Mouse (Mus musculus): ENCODE results near the gene Hdac9. TPM values are rescaled to one million over a fixed set of nuclear protein-coding genes. Genes with fewer than 3 reads are reported as not detected.

Hdac9 gene
- polyA plus RNA-seq, 1 experiment = 11.0 TPM

DNA sequence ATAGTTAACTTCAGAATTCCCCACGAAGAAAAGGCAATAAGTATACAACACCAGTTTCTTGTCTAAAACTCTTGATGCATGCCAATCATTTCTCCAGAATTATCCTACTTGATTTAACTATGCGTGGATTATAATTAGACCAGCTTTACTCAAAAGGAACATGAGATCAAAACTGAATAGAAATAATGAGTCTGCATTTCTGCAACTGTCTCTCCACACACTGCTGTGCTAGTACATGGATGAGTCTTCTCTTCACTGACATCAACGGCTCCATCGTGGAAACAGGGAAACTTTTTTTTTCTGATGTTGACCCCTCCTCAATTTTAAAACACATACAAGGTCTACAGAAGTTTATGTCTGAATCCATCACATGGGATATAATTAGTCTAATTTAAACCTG, 334.4 kb downstream of the Hdac9 start:
- TF ChIP-seq POLR2A (IDR thresholded peaks at IDR 0.05; ENCODE audit: borderline replicate concordance, extremely low read depth, insufficient read depth, insufficient read length, poor library complexity, severe bottlenecking) (no peak), CTCF (IDR thresholded peaks at IDR 0.05; ENCODE audit: borderline replicate concordance, extremely low read depth, insufficient read depth, insufficient read length) (no peak)
- no peak for DNase-seq (ENCODE audit: low read depth)

- no peak for DNase-seq (ENCODE audit: low read depth)
- TF ChIP-seq POLR2A (IDR thresholded peaks at IDR 0.05; ENCODE audit: borderline replicate concordance, extremely low read depth, insufficient read depth, insufficient read length, poor library complexity, severe bottlenecking) (no peak), CTCF (IDR thresholded peaks at IDR 0.05; ENCODE audit: borderline replicate concordance, extremely low read depth, insufficient read depth, insufficient read length) (no peak)
Observed at GRCm38 (mm10) chr12:34579220-34579619, 337.7 kb downstream of the Hdac9 start.

GRCm38 (mm10) chr12:34571069-34571468, 345.8 kb downstream of the Hdac9 start:
- DNase-seq (ENCODE audit: low read depth) = no peak
- TF ChIP-seq POLR2A (IDR thresholded peaks at IDR 0.05; ENCODE audit: borderline replicate concordance, extremely low read depth, insufficient read depth, insufficient read length, poor library complexity, severe bottlenecking) (no peak), CTCF (IDR thresholded peaks at IDR 0.05; ENCODE audit: borderline replicate concordance, extremely low read depth, insufficient read depth, insufficient read length) (no peak)

- TF ChIP-seq POLR2A (IDR thresholded peaks at IDR 0.05; ENCODE audit: borderline replicate concordance, extremely low read depth, insufficient read depth, insufficient read length, poor library complexity, severe bottlenecking) = no peak
- TF ChIP-seq CTCF (IDR thresholded peaks at IDR 0.05; ENCODE audit: borderline replicate concordance, extremely low read depth, insufficient read depth, insufficient read length) = no peak
- peak; percentile 59 for DNase-seq (ENCODE audit: low read depth)
Observed at GRCm38 (mm10) chr12:34569472-34569871, 347.4 kb downstream of the Hdac9 start.

GRCm38 (mm10) chr12:34569052-34569451, 347.8 kb downstream of the Hdac9 start:
- peak; percentile 72 for DNase-seq (ENCODE audit: low read depth)
- TF ChIP-seq POLR2A (IDR thresholded peaks at IDR 0.05; ENCODE audit: borderline replicate concordance, extremely low read depth, insufficient read depth, insufficient read length, poor library complexity, severe bottlenecking) = no peak
- TF ChIP-seq CTCF (IDR thresholded peaks at IDR 0.05; ENCODE audit: borderline replicate concordance, extremely low read depth, insufficient read depth, insufficient read length) = no peak

GRCm38 (mm10) chr12:34562331-34562730, 354.6 kb downstream of the Hdac9 start:
- no peak for TF ChIP-seq POLR2A (IDR thresholded peaks at IDR 0.05; ENCODE audit: borderline replicate concordance, extremely low read depth, insufficient read depth, insufficient read length, poor library complexity, severe bottlenecking)
- no peak for TF ChIP-seq CTCF (IDR thresholded peaks at IDR 0.05; ENCODE audit: borderline replicate concordance, extremely low read depth, insufficient read depth, insufficient read length)
- DNase-seq (ENCODE audit: low read depth) = no peak

GRCm38 (mm10) chr12:34559001-34559400, 357.9 kb downstream of the Hdac9 start:
- TF ChIP-seq POLR2A (IDR thresholded peaks at IDR 0.05; ENCODE audit: borderline replicate concordance, extremely low read depth, insufficient read depth, insufficient read length, poor library complexity, severe bottlenecking) (no peak), CTCF (IDR thresholded peaks at IDR 0.05; ENCODE audit: borderline replicate concordance, extremely low read depth, insufficient read depth, insufficient read length) (no peak)
- DNase-seq (ENCODE audit: low read depth) = no peak

DNA sequence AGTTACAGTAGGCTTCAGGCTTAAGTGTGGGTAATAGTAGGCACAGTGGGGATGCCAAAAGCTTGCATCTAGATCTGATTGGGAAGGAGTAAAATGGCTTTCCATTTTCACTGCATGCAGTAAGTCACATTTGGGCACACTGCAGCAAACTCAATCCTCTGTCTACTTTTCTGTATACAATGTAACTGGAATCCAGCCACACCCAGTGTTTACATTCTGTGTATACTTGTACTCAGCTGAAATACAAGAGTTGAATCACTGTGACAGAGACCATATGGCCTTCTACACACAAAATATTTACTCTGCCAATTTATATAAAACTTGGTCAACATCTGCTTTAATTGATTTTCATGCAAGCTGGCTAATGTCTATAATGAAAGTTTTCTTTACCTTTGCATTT, 362.1 kb downstream of the Hdac9 start:
- no peak for DNase-seq (ENCODE audit: low read depth)

GRCm38 (mm10) chr12:34550268-34550667, 366.6 kb downstream of the Hdac9 start:
- peak; percentile 43 for DNase-seq (ENCODE audit: low read depth)
- TF ChIP-seq POLR2A (IDR thresholded peaks at IDR 0.05; ENCODE audit: borderline replicate concordance, extremely low read depth, insufficient read depth, insufficient read length, poor library complexity, severe bottlenecking) = no peak
- TF ChIP-seq CTCF (IDR thresholded peaks at IDR 0.05; ENCODE audit: borderline replicate concordance, extremely low read depth, insufficient read depth, insufficient read length) = no peak

More for the DNA sequence above, 362.1 kb downstream of the Hdac9 start:
- TF ChIP-seq CTCF (IDR thresholded peaks at IDR 0.05; ENCODE audit: borderline replicate concordance, extremely low read depth, insufficient read depth, insufficient read length) (no peak), POLR2A (IDR thresholded peaks at IDR 0.05; ENCODE audit: borderline replicate concordance, extremely low read depth, insufficient read depth, insufficient read length, poor library complexity, severe bottlenecking) (no peak)

DNA sequence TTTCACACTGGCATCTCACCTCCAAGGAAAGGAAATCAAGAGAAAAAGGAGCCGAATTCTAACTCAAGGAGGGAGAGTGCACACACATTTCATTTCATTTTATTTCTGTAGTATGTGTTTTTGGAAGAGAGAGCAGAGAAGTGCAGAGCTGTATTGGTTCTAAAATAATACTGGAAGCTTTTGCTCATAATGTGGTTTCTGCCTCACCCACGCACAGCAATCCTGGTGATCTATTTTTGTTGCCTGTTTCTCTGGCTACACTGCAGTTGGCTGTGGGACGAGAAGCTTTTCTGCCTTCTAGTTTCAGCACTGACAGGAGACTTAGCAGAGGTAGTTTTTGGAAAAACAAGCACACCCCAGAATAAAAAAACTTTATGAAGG, 387.7 kb downstream of the Hdac9 start:
- peak; percentile 60 for DNase-seq (ENCODE audit: low read depth)
- TF ChIP-seq POLR2A (IDR thresholded peaks at IDR 0.05; ENCODE audit: borderline replicate concordance, extremely low read depth, insufficient read depth, insufficient read length, poor library complexity, severe bottlenecking) (no peak), CTCF (IDR thresholded peaks at IDR 0.05; ENCODE audit: borderline replicate concordance, extremely low read depth, insufficient read depth, insufficient read length) (no peak)

- TF ChIP-seq CTCF (IDR thresholded peaks at IDR 0.05; ENCODE audit: borderline replicate concordance, extremely low read depth, insufficient read depth, insufficient read length) (no peak), POLR2A (IDR thresholded peaks at IDR 0.05; ENCODE audit: borderline replicate concordance, extremely low read depth, insufficient read depth, insufficient read length, poor library complexity, severe bottlenecking) (no peak)
- DNase-seq (ENCODE audit: low read depth) = peak; percentile 92
Observed at GRCm38 (mm10) chr12:34528201-34529164, 388.4 kb downstream of the Hdac9 start.

DNA sequence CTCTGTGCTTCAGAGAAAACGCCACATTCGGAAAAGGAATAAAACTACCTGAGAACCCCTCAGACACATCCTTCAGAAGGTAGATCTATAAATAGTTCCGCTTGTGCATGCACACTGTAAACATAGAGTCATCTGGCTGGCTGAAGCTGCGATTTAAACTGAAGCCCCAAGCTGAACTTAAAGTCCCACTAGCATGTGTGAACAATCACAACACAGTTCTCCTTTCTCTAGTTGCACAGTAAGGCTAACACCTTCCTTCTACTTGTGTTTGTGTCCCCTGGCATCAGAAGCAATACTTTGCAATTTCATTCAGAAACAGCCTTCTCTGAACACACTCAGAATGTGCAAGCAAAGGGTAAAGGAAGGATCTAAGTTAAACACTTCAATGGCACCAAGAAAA, 389.1 kb downstream of the Hdac9 start:
- peak; percentile 59 for DNase-seq (ENCODE audit: low read depth)

More for the DNA sequence above, 389.1 kb downstream of the Hdac9 start:
- TF ChIP-seq POLR2A (IDR thresholded peaks at IDR 0.05; ENCODE audit: borderline replicate concordance, extremely low read depth, insufficient read depth, insufficient read length, poor library complexity, severe bottlenecking) (no peak), CTCF (IDR thresholded peaks at IDR 0.05; ENCODE audit: borderline replicate concordance, extremely low read depth, insufficient read depth, insufficient read length) (no peak)

Data from brain, embryonic 14.5 days (tissue).